Mouse (Mus musculus): ENCODE results near the gene Timm8a2.
"Not testable (repeated sequence)": the region's sequence is repeated elsewhere in the genome, so short reads cannot be mapped to it uniquely, and the experiment has no call there.

The Timm8a2 gene

DNA sequence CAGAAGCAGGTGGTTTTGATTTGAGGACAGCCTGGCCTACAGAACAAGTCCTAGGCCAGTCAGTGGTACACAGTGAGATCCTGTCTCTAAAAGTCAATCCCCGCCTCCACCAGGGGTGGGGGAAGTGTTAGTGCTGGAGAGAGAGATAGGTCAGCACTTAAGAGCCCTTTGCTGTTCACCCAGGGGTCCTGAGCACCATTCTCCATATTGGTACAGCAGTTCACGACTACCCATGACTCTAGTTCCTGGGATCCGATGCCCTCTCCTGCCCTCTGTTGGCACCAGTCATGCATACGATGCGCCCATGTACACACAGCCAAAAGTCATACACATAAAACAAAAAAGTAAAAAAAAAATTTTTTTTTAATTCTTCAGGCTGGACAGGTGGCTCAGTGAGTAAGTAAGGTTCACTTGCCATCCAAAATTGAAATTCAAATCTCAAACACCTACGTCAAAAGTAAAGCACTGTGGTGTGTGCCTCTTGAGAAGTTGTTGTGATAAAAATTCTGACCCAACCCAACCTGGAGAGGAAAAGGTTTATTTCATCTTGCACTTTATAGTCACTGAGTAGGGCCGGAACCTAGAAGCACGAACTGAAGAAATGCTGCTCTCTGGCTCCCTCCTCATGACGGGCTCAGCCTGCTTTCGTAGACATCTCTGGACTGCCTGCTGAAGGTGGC lies 28.1 kb downstream of the Timm8a2 start:
- no peak for DNase-seq

DNA sequence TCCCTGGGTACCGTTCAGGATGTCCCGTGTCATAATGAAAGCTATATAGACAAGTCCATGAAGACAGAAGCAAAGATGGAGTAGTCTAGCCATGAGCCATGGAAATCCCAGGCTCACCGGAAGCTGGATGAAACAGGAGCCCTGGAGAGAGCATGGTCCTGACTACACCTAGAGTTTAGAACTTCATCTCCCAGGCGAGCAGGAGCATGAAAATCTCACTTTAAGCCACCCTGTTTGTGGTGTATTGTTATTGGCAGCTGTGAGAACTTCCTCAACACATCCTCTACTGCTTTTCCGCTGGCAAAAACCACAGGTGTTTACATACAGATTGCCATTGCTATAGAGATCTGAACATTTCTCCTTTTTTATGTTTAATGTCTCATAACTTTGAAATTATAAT lies 29.1 kb downstream of the Timm8a2 start:
- DNase-seq: no peak

GRCm38 (mm10) chr14:122064519-122064918 lies 30.0 kb downstream of the Timm8a2 start:
- peak; percentile 60 for DNase-seq

DNA sequence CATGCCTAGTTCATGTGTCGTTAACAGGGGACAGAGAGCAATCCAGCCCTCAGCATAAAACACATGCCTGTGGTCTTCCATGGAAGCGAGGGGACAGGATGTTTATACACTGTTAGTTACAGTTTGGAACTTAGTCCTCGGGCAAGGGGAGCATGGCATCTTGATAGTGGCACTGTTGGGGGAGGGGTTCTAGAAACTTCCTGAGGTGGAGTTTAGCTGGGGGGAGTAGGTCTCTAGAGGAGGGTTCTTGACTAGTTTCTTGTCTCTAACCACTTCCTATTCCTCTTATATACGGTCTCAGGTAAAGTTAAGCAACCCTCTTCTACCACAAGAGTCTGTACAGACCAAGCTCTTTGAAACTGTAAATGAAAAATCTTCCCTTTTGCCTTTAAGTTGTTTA lies 31.8 kb downstream of the Timm8a2 start:
- no peak for DNase-seq

GRCm38 (mm10) chr14:122068036-122068435 lies 33.6 kb downstream of the Timm8a2 start:
- not testable (repeated sequence) for DNase-seq

DNA sequence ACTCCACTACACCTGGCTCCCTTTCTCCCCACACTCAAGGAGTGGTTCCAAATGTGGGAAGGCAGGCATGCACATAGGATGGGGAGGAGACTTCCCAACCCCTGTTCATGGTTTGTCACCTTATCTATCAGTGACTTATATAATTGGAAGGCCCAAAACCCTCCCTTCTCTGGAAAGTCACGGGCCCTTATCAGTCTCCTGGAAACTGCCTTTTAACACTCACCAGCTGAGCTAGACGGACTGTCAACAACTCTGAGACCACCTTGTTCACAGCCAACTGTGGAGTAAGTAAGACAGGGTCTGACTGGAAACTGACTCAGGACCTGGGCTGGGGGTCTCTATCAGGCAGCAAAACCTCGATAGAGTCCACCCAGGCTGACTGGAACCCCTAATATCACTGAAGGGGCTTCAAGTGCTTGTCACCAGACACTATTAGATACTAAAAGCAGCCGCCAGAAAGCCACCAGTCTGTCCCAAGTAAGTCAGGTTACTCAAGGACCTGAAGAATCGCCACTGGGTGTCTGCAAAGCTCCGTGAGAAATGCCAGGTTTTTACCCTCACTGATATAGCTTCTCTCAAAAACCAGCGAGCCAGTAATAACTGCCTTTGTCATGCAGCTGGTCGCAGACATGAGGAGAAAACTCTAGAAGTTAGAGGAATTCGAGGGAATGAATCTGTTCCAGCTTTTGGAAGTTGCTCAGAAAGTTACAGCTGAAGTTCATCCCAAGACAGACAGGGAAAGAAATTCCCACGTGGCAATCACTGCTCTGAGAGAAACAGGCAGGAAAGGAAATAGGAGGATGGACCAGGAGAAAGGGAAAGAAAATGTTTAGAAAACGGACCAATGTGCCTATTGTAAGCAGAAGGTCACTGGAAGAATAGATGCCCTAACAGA lies 34.6 kb downstream of the Timm8a2 start:
- DNase-seq: no peak

DNA sequence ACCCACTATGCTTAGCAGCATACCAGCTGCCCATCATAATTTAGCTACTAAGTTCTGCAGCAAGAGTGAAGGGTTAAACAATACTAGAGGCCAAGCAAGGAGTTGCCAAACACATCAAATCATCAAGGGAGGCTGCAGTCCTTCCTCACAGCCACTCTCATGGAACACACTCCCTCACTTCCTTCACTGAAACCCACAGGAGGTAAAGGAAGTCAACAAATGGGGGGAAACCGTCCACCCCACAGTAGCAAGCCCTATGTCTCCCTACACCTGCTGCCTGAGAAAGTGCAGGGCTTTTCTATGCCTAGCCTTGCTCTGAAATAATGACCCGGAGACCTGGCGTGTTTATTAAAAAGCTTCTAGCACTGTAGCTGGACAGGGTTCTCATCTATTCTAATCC lies 35.5 kb downstream of the Timm8a2 start:
- no peak for DNase-seq

DNA sequence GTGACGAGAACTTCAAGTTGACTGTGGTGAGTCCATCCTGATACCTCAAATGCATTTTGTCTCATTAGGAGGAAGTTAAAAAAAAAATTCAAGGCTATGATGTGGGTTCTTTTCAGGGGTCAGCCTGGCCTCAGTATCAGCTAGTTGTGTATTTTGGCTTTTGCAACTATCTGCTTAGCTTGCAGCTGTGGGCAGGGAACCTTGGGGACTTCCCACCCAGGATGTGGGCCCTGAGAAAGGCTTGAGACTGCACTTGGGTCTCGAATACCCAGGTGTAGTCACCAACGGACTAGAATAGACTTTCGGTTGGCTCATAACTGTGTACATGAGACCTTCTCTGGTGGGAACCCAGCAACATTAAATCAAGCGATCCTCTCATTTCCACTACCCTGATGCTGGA lies 38.9 kb downstream of the Timm8a2 start:
- DNase-seq: no peak

GRCm38 (mm10) chr14:122074360-122074759 lies 39.9 kb downstream of the Timm8a2 start:
- no peak for DNase-seq

DNA sequence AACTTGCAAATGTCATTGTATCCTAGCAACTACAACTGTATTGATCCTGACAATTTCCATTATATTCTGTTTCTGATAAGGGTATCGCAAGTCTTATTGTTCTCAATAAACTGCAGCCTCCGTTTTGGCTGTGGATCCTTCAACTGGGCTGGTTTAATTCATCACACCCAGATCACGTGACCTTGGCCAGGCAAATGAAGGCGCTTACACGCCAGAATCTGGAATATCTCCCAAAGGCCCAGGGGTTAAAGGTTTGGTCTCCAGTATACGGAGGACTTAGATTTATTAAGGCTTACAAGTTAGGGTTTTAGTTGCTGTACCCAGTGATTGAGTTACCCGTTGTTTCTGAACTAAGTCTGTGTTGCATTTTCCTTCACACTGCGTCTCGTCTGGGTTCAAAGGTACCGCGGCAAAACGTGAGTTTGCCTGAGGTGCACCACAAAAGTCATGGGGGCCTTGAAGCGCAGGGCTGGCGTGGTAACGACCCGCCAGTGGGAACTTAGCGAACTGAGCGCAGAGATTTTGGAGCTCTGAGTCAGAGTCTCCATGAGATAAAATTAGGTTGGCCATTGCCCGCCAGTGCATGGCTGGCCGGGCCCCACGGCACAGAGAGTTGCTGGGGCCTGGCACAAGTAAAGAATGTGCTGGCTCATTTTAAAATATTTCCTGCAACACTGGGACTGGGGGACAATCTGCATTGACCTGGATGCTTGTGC lies 41.2 kb downstream of the Timm8a2 start:
- DNase-seq: no peak

DNA sequence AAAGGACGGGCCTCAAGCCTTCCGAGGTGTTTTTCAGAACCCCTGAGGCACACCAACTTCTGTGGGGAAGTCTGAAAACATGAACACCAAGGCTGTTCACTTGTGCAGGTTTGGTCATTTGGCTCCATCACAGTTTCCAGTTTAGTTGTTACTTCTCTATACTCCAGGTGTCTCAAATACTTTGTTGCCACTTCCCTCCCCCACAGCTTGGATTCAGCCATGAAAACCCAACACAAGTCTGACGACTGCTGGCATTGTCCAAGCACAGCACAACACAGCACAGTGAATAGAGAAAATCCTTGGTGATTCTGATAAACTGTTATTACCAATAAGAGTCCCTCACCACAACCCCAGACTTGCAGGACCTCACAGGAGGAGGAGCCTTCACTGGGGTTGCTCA lies 42.5 kb downstream of the Timm8a2 start:
- DNase-seq: no peak

GRCm38 (mm10) chr14:122079428-122079827 lies 45.0 kb downstream of the Timm8a2 start:
- peak; percentile 46 for DNase-seq

- DNase-seq: no peak
Observed at GRCm38 (mm10) chr14:122079921-122080320, 45.4 kb downstream of the Timm8a2 start.

GRCm38 (mm10) chr14:122081308-122081707 lies 46.8 kb downstream of the Timm8a2 start:
- DNase-seq: no peak

GRCm38 (mm10) chr14:122083499-122083898 lies 49.0 kb downstream of the Timm8a2 start:
- DNase-seq: no peak

DNA sequence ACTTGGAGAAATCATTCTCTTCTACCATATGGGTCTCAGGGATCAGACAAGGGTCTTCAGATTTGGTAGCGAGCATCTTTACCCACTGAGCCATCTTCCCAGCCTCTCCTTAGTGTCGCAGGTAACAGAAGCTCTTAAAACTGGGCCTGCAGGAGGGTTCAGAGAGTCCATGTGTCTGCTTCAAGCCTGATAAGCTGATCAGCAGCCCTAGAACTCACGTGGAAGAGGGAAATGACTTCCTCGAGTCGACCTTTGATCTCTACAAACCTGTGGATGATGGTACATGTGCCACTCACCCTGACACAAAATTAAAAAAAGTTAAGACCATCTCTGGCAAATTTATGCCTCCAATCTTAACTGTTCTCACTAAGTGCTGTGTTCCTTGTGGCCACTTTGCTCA lies 53.5 kb downstream of the Timm8a2 start:
- no peak for DNase-seq
